26 mouse cellular contexts compared by ENCODE assay signal in the genomic region with DNA sequence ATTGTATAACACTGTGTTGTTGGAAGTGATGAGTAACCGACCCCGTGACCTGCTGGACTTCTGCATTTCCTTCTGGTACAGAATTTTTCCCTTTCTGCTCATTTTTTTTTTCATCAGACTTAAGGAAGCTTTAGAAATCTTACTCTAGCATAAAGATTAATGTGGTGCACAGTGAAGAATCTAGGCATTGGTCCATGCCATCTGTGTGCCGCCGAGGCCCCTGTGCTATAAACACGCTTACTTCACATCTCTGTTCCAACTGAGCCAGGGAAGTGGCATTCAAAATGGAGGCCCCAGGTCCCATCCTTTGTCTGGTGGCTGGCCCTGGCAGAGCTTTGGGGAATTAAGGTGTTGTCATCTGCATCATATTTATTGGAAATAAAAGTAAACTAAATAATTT. TPM values are rescaled to one million over a fixed set of nuclear protein-coding genes. Genes with fewer than 3 reads are reported as not detected.
"Had no signal": no experiment of that assay in that cellular context is flagged by ENCODE, and none has a peak within 500 bp of the region (broad histone marks: within the 10 kb centered on the region; RNA-seq: fewer than 3 reads in every experiment).

No protein-coding gene starts in this region.

- H3K36me3 ChIP-seq: limb, embryonic 12.5 days; limb, embryonic 15.5 days; liver, embryonic 13.5 days; neural tube, embryonic 12.5 days; neural tube, embryonic 15.5 days had no signal

- H3K9me3 ChIP-seq: limb, embryonic 12.5 days; limb, embryonic 15.5 days; liver, embryonic 13.5 days; neural tube, embryonic 12.5 days; neural tube, embryonic 15.5 days had no signal

- H3K4me3 ChIP-seq: left cerebral cortex, adult 2 months; limb, embryonic 12.5 days; limb, embryonic 15.5 days; liver, embryonic 13.5 days; neural tube, embryonic 12.5 days; neural tube, embryonic 15.5 days had no signal

- DNase-seq: kidney, adult 2 months; kidney, postnatal 25 days; layer of hippocampus, postnatal 36 days; left cerebral cortex, postnatal 4 days; liver, embryonic 13.5 days; lung, adult 2 months; lung, postnatal 14 days; lung, postnatal 4 days; midbrain, embryonic 14.5 days; right cerebral cortex, adult 18-20 months; right cerebral cortex, postnatal 25 days; thymus, adult 2 months; thymus, postnatal 14 days; thymus, postnatal 4 days had no signal

- H3K4me1 ChIP-seq: limb, embryonic 12.5 days; limb, embryonic 15.5 days; liver, embryonic 13.5 days; neural tube, embryonic 12.5 days; neural tube, embryonic 15.5 days had no signal

- H3K27ac ChIP-seq: kidney, postnatal 0 days; left cerebral cortex, adult 2 months; limb, embryonic 12.5 days; limb, embryonic 15.5 days; liver, embryonic 13.5 days; neural tube, embryonic 12.5 days; neural tube, embryonic 15.5 days had no signal

- H3K9ac ChIP-seq: limb, embryonic 12.5 days; limb, embryonic 15.5 days; liver, embryonic 13.5 days; neural tube, embryonic 12.5 days; neural tube, embryonic 15.5 days had no signal

- H3K4me2 ChIP-seq: limb, embryonic 12.5 days; limb, embryonic 15.5 days; liver, embryonic 13.5 days; midbrain, embryonic 11.5 days; neural tube, embryonic 12.5 days; neural tube, embryonic 15.5 days had no signal

- H3K27me3 ChIP-seq: limb, embryonic 12.5 days; limb, embryonic 15.5 days; liver, embryonic 13.5 days; neural tube, embryonic 12.5 days; neural tube, embryonic 15.5 days had no signal

RNA-seq across cellular contexts. Expression of a gene that starts 44.8 kb away (rescaled TPM):
- total RNA-seq: megakaryocyte progenitor cell, adult 5-6 weeks; megakaryocyte-erythroid progenitor cell, adult 5-6 weeks had no signal
- polyA plus RNA-seq: liver, embryonic 16.5 days; lung, adult 2 months; small intestine, adult 2 months; spleen, adult 2 months had no signal
